Mouse (Mus musculus) skeletal muscle tissue, postnatal 0 days (tissue): ENCODE data around the gene BC100530. TPM values are rescaled to one million over a fixed set of nuclear protein-coding genes. Genes with fewer than 3 reads are reported as not detected.

Source experiments
- polyA plus RNA-seq: library from polyadenylated mRNA; unstranded; fragments of >200 nt; fragmentation: Nextera tagmentation; extraction: Ambion mirVana; gene quantifications from 2 replicates; pipeline ENCODE4 v1.2.1, GENCODE M21; 2015

The BC100530 gene
- polyA plus RNA-seq = 3.8 and 147 TPM in 2 replicates

DNA sequence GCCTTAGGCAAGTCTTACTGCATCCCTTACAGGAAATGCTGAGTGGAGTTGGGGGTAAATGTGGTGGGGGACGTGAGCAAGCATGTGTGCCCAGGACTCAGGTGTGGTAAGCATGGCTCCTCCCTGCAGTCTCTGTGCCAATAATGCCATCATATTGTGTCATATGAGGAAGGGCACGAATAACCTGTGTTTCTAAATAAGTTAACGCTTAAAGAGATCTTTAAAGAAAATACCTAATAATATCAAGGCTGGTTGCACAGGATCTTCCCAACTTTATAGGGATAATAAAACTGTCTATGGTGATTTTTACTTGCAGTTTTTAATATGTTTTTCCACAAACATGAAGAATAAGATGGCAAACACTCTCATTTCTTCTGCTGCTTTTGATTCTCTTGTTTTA lies at the start of gene BC100530:
Gene BC100530 (minus strand): TSS at position 101 of the 400 bp plus-strand sequence.

DNA sequence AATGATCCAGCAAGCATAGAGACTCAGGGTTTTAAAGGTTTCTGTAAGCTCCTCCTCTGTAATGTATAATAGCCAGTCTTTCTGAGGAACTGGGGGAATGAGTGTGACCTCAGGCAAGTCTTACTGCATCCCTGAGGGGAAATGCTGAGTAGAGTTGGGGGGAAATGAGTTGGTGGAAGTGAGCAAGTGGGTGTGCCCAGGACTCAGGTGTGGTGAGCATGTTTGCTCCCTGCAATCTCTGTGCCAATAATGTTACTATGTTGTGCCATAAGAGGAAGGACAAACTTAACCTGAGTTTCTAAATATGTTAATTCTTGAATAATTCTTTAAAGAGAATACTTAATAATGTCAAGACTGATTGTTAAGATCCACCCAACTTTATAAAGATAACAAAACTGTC lies 40.8 kb upstream of the BC100530 start, which contains the start of gene Stfa2:
Gene Stfa2 (minus strand): TSS at position 101 of the 400 bp plus-strand sequence.

DNA sequence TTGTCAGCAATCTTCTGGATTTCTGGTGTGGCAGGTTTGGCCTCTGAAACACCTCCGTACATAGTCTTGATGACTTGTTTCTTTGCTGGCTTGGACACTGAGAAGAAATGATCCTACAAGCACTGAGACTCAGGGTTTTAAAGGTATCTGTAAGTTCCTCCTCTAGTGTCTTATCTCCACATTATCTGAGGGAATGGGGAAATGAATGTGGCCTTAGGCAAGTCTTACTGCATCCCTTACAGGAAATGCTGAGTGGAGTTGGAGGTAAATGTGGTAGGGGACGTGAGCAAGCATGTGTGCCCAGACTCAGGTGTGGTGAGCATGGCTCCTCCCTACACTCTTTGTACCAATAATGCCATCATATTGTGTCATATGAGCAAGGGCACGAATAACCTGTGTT lies 33.3 kb downstream of the BC100530 start, which contains the start of gene BC117090:
Gene BC117090 (minus strand): TSS at position 101 of the 400 bp plus-strand sequence.

Other genes with a start within 250 kb of the BC100530 start
- 5.2 TPM in 1 of 2 replicates, not detected in the other for gene Csta1, start 236.5 kb downstream of the BC100530 start, polyA plus RNA-seq
- 1.7 and 1.8 TPM in 2 replicates for gene Stfa2l1, start 210.9 kb downstream of the BC100530 start, polyA plus RNA-seq
- gene Gm5483, start 183.5 kb downstream of the BC100530 start, polyA plus RNA-seq = 1.6 and 3.9 TPM in 2 replicates
- not detected in 2 replicates for gene Gm5416, start 157.3 kb downstream of the BC100530 start, polyA plus RNA-seq
- gene 2010005H15Rik, start 146.3 kb downstream of the BC100530 start, polyA plus RNA-seq = 0.51 and 1.3 TPM in 2 replicates
- 3.5 and 39.7 TPM in 2 replicates for gene Stfa1, start 90.8 kb downstream of the BC100530 start, polyA plus RNA-seq
- gene BC117090, start 33.4 kb downstream of the BC100530 start, polyA plus RNA-seq = 0.78 TPM in 1 of 2 replicates, not detected in the other
- 1.5 and 14.0 TPM in 2 replicates for gene Stfa2, start 40.7 kb upstream of the BC100530 start, polyA plus RNA-seq
- 1.9 and 120 TPM in 2 replicates for gene Stfa3, start 87.6 kb upstream of the BC100530 start, polyA plus RNA-seq
- 0.04 and 0.13 TPM in 2 replicates for gene Casr, start 194.4 kb upstream of the BC100530 start, polyA plus RNA-seq